Mouse (Mus musculus): Measurements from ENCODE around the gene Fgf5. TPM values are rescaled to one million over a fixed set of nuclear protein-coding genes. Genes with fewer than 3 reads are reported as not detected.

The Fgf5 gene
- total RNA-seq, 4 experiments from 2014 or later: 3.3 to 6.5 (median 5.2) TPM

DNA sequence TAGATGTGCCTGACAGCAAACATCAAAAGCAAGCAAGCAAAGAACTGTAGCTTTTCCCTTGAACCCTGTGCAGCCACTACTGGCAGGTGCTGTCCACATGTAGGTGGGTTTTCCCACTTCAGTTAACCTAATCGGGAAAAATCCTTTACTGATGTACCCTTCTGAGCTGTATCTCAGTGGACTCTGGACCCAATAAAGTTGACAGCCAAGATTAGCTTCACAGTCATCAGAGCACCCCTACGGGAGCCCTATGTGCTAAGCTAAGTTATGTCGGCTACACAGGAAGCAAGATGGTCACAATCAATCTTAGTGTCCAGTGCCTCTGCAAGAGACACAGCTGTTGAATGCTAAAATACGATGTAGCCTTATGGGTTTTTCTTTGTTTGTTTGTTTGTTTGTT lies 46.1 kb downstream of the Fgf5 start:
- no peak for DNase-seq (ENCODE audit: low spot score in 2 of 2)

DNA sequence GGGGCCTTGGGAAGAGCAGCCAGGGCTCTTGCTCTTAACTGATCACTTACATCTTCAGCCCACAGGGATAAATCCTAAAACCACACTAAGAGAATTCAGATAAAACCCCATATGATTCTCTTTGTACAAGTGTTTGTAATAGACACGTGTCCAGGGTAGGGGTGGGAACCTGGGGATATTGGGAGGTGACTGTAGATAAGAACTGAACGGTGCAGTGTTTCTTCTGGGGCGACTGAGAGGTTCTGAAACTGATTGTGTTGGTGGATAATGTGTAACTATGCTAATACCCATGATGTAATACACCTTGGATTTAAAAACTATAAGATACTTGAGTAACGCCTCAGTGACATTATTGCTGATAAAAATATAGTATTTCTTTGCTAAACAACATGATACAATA lies 51.7 kb downstream of the Fgf5 start:
- DNase-seq (ENCODE audit: low spot score in 2 of 2): no peak

DNA sequence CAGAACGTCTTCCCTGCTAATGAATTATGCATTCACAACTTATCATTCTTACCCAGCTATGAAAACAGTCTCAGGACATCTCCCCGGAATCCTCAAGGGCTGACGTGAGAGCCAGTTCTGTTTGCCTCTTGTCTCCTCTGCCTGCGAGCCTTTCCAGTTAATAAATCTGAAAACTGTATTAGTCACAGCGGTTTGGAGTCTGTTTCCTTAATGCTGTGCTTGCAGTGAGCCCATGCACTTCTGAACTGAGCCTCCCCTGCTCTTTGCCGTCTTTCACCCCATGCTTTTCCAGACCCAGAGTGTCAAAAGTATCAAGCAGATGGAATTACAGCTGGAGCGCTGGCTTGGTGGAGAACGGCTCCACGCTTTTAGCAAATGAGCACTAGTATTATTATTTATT lies 52.5 kb downstream of the Fgf5 start:
- no peak for DNase-seq (ENCODE audit: low spot score in 2 of 2)

DNA sequence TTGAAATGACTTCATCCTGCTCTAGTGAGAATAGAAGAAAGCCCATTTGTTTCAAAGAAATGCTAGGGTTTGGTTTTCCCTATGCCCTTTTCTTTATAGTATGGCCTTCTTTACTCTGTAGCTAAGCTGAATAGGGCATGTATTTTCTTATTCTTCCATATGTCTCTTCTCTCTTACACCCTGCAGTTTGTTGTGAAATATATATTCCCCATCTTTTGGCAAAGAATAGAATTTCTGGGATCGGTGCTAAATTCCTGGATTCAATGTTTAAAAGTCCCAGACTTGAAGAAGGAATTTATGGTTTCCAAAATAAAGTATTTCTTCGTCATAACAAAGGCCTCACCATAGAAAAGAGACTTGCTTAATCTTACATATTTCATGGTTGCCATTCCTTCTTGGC lies 72.6 kb downstream of the Fgf5 start:
- no peak for DNase-seq (ENCODE audit: low spot score in 2 of 2)

Other genes with a start within 250 kb of the Fgf5 start
- gene Antxr2, start 223.1 kb upstream of the Fgf5 start, total RNA-seq (2022): 1 to 10 TPM; 2.1 to 2.9 (median 2.5) TPM
- 10 to 100 TPM; 67.7 to 76.1 (median 71.5) TPM for gene Prdm8, start 87.0 kb upstream of the Fgf5 start, total RNA-seq (2022)
- 1 to 10 TPM in 2 of 4 experiments, under 1 TPM in 1, not detected in 1; 0.41 to 1.2 (median 1.1) TPM for gene Cfap299, start 75.1 kb downstream of the Fgf5 start, total RNA-seq (2022)